Mouse (Mus musculus) neural tube, embryonic 11.5 days (tissue): ENCODE data around the gene Rims3. TPM values are rescaled to one million over a fixed set of nuclear protein-coding genes. Genes with fewer than 3 reads are reported as not detected.
A peak's percentile ranks its signal among the peaks of the same experiment; 100 is the strongest.

Source experiments
- ATAC-seq: fragments of 200-750 bp; cut with Nextera tagmentation; 2 replicates; pipeline ENCODE4 v1.8.0; 2017; ENCODE audit warnings: moderate number of reproducible peaks, mild to moderate bottlenecking, moderate TSS enrichment, moderate library complexity; ENCODE audit not compliant: insufficient read depth, low FRiP score, low TSS enrichment
- DNase-seq: peaks from one replicate; pipeline ENCODE4 v3.0.0-alpha.2; 2015; ENCODE audit warnings: low spot score
- H3K27ac ChIP-seq: fragments of 300-500 bp; sonication (generic); 2 replicates; pipeline ENCODE4 v1.5.1; 2014; ENCODE audit warnings: low read depth, mild to moderate bottlenecking, low read length
- H3K27me3 ChIP-seq: fragments of 300-500 bp; sonication (generic); 2 replicates; pipeline ENCODE4 v1.6.1; 2014; ENCODE audit warnings: mild to moderate bottlenecking, low read length, mixed read lengths; ENCODE audit not compliant: control insufficient read depth, insufficient read depth
- H3K36me3 ChIP-seq: fragments of 300-500 bp; sonication (generic); 2 replicates; pipeline ENCODE4 v1.6.1; 2014; ENCODE audit warnings: mild to moderate bottlenecking, low read length, moderate library complexity, mixed read lengths; ENCODE audit not compliant: control insufficient read depth, insufficient read depth
- H3K4me1 ChIP-seq: fragments of 300-500 bp; sonication (generic); 2 replicates; pipeline ENCODE4 v1.6.1; 2014; ENCODE audit warnings: low read length, mixed read lengths; ENCODE audit not compliant: control insufficient read depth, insufficient read depth
- H3K4me2 ChIP-seq: fragments of 300-500 bp; sonication (generic); 2 replicates; pipeline ENCODE4 v1.6.1; 2014; ENCODE audit warnings: low read depth, mild to moderate bottlenecking, moderate library complexity
- H3K4me3 ChIP-seq: fragments of 300-500 bp; sonication (generic); 2 replicates; pipeline ENCODE4 v1.5.1; 2014; ENCODE audit warnings: low read depth, low read length
- H3K9ac ChIP-seq: fragments of 300-500 bp; sonication (generic); 2 replicates; pipeline ENCODE4 v1.6.1; 2014; ENCODE audit warnings: mild to moderate bottlenecking, low read length
- H3K9me3 ChIP-seq: fragments of 300-500 bp; sonication (generic); 2 replicates; pipeline ENCODE4 v1.6.1; 2016; ENCODE audit warnings: low read length; ENCODE audit not compliant: control insufficient read depth
- WGBS: fragments of 180-500 bp; shearing (Covaris S2); extraction: QIAGEN DNeasy Blood & Tissue Kit; methylation state at CpG from one replicate; pipeline ENCODE4 v1.1.7; 2014; 5-methylcytosine and 5-hydroxymethylcytosine counted together
- polyA plus RNA-seq: library from polyadenylated mRNA; unstranded; fragments of >200 nt; fragmentation: Nextera tagmentation; extraction: Ambion mirVana; gene quantifications from 2 replicates; pipeline ENCODE4 v1.2.1, GENCODE M21; 2014

The Rims3 gene
- polyA plus RNA-seq, 1 experiment from 2014 or later, result 5.2 TPM

GRCm38 (mm10) chr4:120841342-120841741 is 13.3 kb upstream of the Rims3 start:
- Histone ChIP-seq H3K9ac (no peak overlapping the region), H3K9me3 (no peaks in the 10 kb centered on the region), H3K4me2 (no peak overlapping the region), H3K27me3 (no peaks in the 10 kb centered on the region), H3K4me3 (no peak overlapping the region), H3K36me3 (no peaks in the 10 kb centered on the region), H3K4me1 (no peaks in the 10 kb centered on the region), H3K27ac (no peak overlapping the region)
- DNase-seq (no peak), ATAC-seq (no peak)
- 85% methylated on average over 3 of the region's 3 CpGs for WGBS

GRCm38 (mm10) chr4:120844423-120845082 is 10.1 kb upstream of the Rims3 start:
- Histone ChIP-seq H3K4me2 (no peak overlapping the region), H3K4me1 (no peaks in the 10 kb centered on the region), H3K4me3 (no peak overlapping the region), H3K9ac (no peak overlapping the region), H3K36me3 (no peaks in the 10 kb centered on the region), H3K27me3 (no peaks in the 10 kb centered on the region), H3K9me3 (no peaks in the 10 kb centered on the region), H3K27ac (no peak overlapping the region)
- WGBS, result 36% methylated on average over 7 of the region's 7 CpGs
- no peak for DNase-seq
- ATAC-seq, result no peak

- no peak for DNase-seq
- Histone ChIP-seq H3K9ac (no peak overlapping the region), H3K27ac (no peak overlapping the region), H3K4me1 (no peaks in the 10 kb centered on the region), H3K27me3 (no peaks in the 10 kb centered on the region), H3K4me3 (no peak overlapping the region), H3K4me2 (no peak overlapping the region), H3K36me3 (no peaks in the 10 kb centered on the region), H3K9me3 (no peaks in the 10 kb centered on the region)
- WGBS, result 82% methylated on average over 4 of the region's 4 CpGs
- ATAC-seq, result no peak
Observed at GRCm38 (mm10) chr4:120845098-120845497, 9.5 kb upstream of the Rims3 start.

GRCm38 (mm10) chr4:120848909-120849308 is 5.7 kb upstream of the Rims3 start:
- WGBS, result 80% methylated on average over 6 of the region's 6 CpGs
- H3K27ac ChIP-seq, result no peak overlapping the region
- H3K9ac ChIP-seq, result no peak overlapping the region

GRCm38 (mm10) chr4:120849451-120849850 is 5.2 kb upstream of the Rims3 start:
- no peak for DNase-seq
- no peaks in the 10 kb centered on the region for H3K9me3 ChIP-seq
- H3K9ac ChIP-seq, result no peak overlapping the region
- H3K27me3 ChIP-seq, result no peaks in the 10 kb centered on the region
- WGBS, result 63% methylated on average over 11 of the region's 11 CpGs
- no peaks in the 10 kb centered on the region for H3K4me1 ChIP-seq
- H3K4me2 ChIP-seq, result no peak overlapping the region
- H3K27ac ChIP-seq, result no peak overlapping the region
- no peak for ATAC-seq
- H3K4me3 ChIP-seq, result no peak overlapping the region
- no peaks in the 10 kb centered on the region for H3K36me3 ChIP-seq

More at GRCm38 (mm10) chr4:120848909-120849308, 5.7 kb upstream of the Rims3 start:
- Histone ChIP-seq H3K4me1 (no peaks in the 10 kb centered on the region), H3K4me2 (no peak overlapping the region), H3K4me3 (no peak overlapping the region), H3K9me3 (no peaks in the 10 kb centered on the region), H3K36me3 (no peaks in the 10 kb centered on the region), H3K27me3 (no peaks in the 10 kb centered on the region)
- ATAC-seq, result no peak
- DNase-seq, result no peak

- DNase-seq, result peak; percentile 77
- H3K9me3 ChIP-seq, result no peaks in the 10 kb centered on the region
- no peak overlapping the region for H3K9ac ChIP-seq
- ATAC-seq, result no peak
- no peaks in the 10 kb centered on the region for H3K4me1 ChIP-seq
- H3K4me2 ChIP-seq, result no peak overlapping the region
- H3K4me3 ChIP-seq, result no peak overlapping the region
- H3K27me3 ChIP-seq, result peaks cover 9% of the 10 kb centered on the region; the same call in 1 of the 2 replicates
- H3K27ac ChIP-seq, result no peak overlapping the region
- 5% methylated on average over 10 of the region's 10 CpGs for WGBS
- H3K36me3 ChIP-seq, result no peaks in the 10 kb centered on the region
Observed at GRCm38 (mm10) chr4:120850946-120851345, 3.7 kb upstream of the Rims3 start.

GRCm38 (mm10) chr4:120855360-120856060 is 894 bp downstream of the Rims3 start:
- Histone ChIP-seq H3K4me3 (peak overlapping the region; percentile 60), H3K4me1 (peaks cover 4% of the 10 kb centered on the region), H3K9ac (peak overlapping the region; percentile 70), H3K27ac (no peak overlapping the region), H3K36me3 (no peaks in the 10 kb centered on the region), H3K9me3 (no peaks in the 10 kb centered on the region), H3K4me2 (peak overlapping the region; percentile 93), H3K27me3 (peaks cover 11% of the 10 kb centered on the region; the same call in 1 of the 2 replicates)
- ATAC-seq (no peak), DNase-seq (peak; percentile 4)
- 12% methylated on average over 7 of the region's 7 CpGs for WGBS

GRCm38 (mm10) chr4:120856376-120856775 is 1.8 kb downstream of the Rims3 start:
- DNase-seq (no peak), ATAC-seq (0 out of 2 replicates have a peak, but pooled peaks have one; percentile 8)
- Histone ChIP-seq H3K9ac (no peak overlapping the region), H3K9me3 (no peaks in the 10 kb centered on the region), H3K27ac (no peak overlapping the region), H3K27me3 (peaks cover 11% of the 10 kb centered on the region; the same call in 1 of the 2 replicates), H3K4me1 (peaks cover 4% of the 10 kb centered on the region), H3K4me3 (no peak overlapping the region), H3K4me2 (no peak overlapping the region), H3K36me3 (no peaks in the 10 kb centered on the region)
- WGBS, result 63% methylated on average over 5 of the region's 5 CpGs

GRCm38 (mm10) chr4:120859865-120860264 is 5.2 kb downstream of the Rims3 start:
- no peaks in the 10 kb centered on the region for H3K9me3 ChIP-seq
- 81% methylated on average over 7 of the region's 7 CpGs for WGBS
- H3K27ac ChIP-seq, result no peak overlapping the region
- no peaks in the 10 kb centered on the region for H3K36me3 ChIP-seq
- no peak for ATAC-seq
- no peak overlapping the region for H3K4me2 ChIP-seq
- peaks cover 4% of the 10 kb centered on the region for H3K4me1 ChIP-seq
- H3K4me3 ChIP-seq, result no peak overlapping the region
- H3K9ac ChIP-seq, result no peak overlapping the region
- peak; percentile 8 for DNase-seq
- peaks cover 11% of the 10 kb centered on the region; the same call in 1 of the 2 replicates for H3K27me3 ChIP-seq
